Mouse (Mus musculus) liver, adult 2 months (tissue): ENCODE measurements at regions not wholly inside any gene's neighbourhood (a gene's known extent, or its start where the extent isn't known, plus 50 kb on each side); places are given as distances from the start of the nearest gene placed in this dataset.

ENCODE experiments used
- CTCF ChIP-seq: fragments of 200-500 bp; IDR thresholded peaks from 2 replicates; pipeline ENCODE4 v1.5.1; 2011; ENCODE audit warnings: low read depth, low read length, control low read depth
- POLR2A ChIP-seq: fragments of 200-500 bp; IDR thresholded peaks from 2 replicates; pipeline ENCODE4 v1.6.1; 2011; ENCODE audit warnings: low read length, control low read depth; ENCODE audit not compliant: insufficient read depth; ENCODE audit errors: extremely low read depth

- no peak for TF ChIP-seq POLR2A
- no peak for TF ChIP-seq CTCF
Measured at GRCm38 (mm10) chr19:56220724-56221407, 66.1 kb upstream of the Habp2 start.
